Mouse (Mus musculus): ENCODE data around the gene Khdc1b. TPM values are rescaled to one million over a fixed set of nuclear protein-coding genes. Genes with fewer than 3 reads are reported as not detected.

Gene Khdc1b
- polyA plus RNA-seq, 1 experiment: not detected

DNA sequence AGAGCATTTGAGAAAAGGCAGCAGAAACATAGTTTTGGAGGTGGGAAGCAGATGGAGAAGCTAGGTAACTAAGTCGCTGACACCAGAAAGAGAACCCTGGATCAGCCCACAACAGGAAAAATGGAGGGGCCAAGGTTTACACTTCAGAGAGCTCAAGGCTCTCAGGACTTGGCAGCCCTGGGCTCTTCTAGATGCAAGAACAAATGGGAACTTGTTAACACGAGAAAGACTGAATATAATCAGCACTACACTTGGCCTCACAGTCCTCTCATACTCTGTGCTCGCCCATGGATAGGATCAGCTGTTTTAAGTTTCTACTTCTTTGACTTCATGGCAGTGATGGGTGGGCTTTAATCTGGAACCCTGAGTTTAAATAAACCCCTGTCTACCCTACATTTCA, 51.5 kb downstream of the Khdc1b start:
- Histone ChIP-seq H3K27ac (ENCODE audit: insufficient read depth, low read length) (no peak overlapping the region), H3K27me3 (ENCODE audit: control insufficient read depth, insufficient read depth, low read length) (no peaks in the 10 kb centered on the region), H3K4me3 (replicated peaks; ENCODE audit: insufficient read depth, low read depth, low read length) (no peak overlapping the region), H3K4me1 (ENCODE audit: control insufficient read depth, insufficient read depth, low read length) (no peaks in the 10 kb centered on the region)
- WGBS: 59% methylated on average over 3 of the region's 3 CpGs
- DNase-seq: no peak
- TF ChIP-seq CTCF (IDR thresholded peaks at IDR 0.05; ENCODE audit: borderline replicate concordance, insufficient read depth, low read depth, low read length) (no peak), POLR2A (IDR thresholded peaks at IDR 0.05; ENCODE audit: borderline replicate concordance, insufficient read depth, low read length) (no peak)

Other genes with a start within 250 kb of the Khdc1b start
- 36.9 and 38.7 TPM in 2 replicates for gene Tmem14a, start 165.0 kb upstream of the Khdc1b start, polyA plus RNA-seq (2012; rRNA removed)
- 2.0 and 2.1 TPM in 2 replicates for gene Gsta3, start 143.0 kb upstream of the Khdc1b start, polyA plus RNA-seq (2012; rRNA removed)
- not detected in 2 replicates for gene Khdc1a, start 33.9 kb upstream of the Khdc1b start, polyA plus RNA-seq (2012; rRNA removed)
- gene Khdc1c, start 15.2 kb upstream of the Khdc1b start, polyA plus RNA-seq (2012; rRNA removed): not detected in 2 replicates